ENCODE assay signal across 9 mouse cellular contexts in genomic region chr5:28520800-28521707, GRCm38 (mm10). TPM values are rescaled to one million over a fixed set of nuclear protein-coding genes. Genes with fewer than 3 reads are reported as not detected.
DNase-seq lines count a peak whose midpoint lies in the region; ATAC-seq lines count a peak whose summit lies in the region.
"Had no signal": no experiment of that assay in that cellular context is flagged by ENCODE, and none has a peak within 500 bp of the region (broad histone marks: within the 10 kb centered on the region; RNA-seq: fewer than 3 reads in every experiment).

No protein-coding gene starts in this region.

- no peak overlapping the region for H3K4me3 ChIP-seq in hindbrain, embryonic 15.5 days
- H3K4me3 ChIP-seq in hindbrain, embryonic 12.5 days = no peak overlapping the region

- peak; percentile 83 for ATAC-seq in hindbrain, embryonic 15.5 days (ENCODE audit: low FRiP score, low read depth)
- no peak for ATAC-seq in hindbrain, embryonic 12.5 days (ENCODE audit: low FRiP score)
- ATAC-seq in granulocyte monocyte progenitor cell, adult 5-6 weeks (replicated peaks; ENCODE audit: poor library complexity, severe bottlenecking) = no peak

- no peaks in the 10 kb centered on the region for H3K9me3 ChIP-seq in hindbrain, embryonic 15.5 days
- H3K9me3 ChIP-seq in hindbrain, embryonic 12.5 days (replicated peaks) = no peaks in the 10 kb centered on the region

- H3K36me3 ChIP-seq in hindbrain, embryonic 15.5 days = no peaks in the 10 kb centered on the region
- H3K36me3 ChIP-seq in hindbrain, embryonic 12.5 days = no peaks in the 10 kb centered on the region

- peak; percentile 66 for DNase-seq in cerebellum, adult 11 months
- peak; percentile 32 to 38 for DNase-seq in gastrocnemius, postnatal 36 days
- DNase-seq in kidney, postnatal 36 days = peak; percentile 39 to 65
- DNase-seq in lung, postnatal 10 days = peak; percentile 57
- no peak for DNase-seq in yolk sac, embryonic 10.5 days (ENCODE audit: low spot score)

- H3K27ac ChIP-seq in hindbrain, embryonic 15.5 days (replicated peaks) = peak overlapping the region; percentile 58
- no peak overlapping the region for H3K27ac ChIP-seq in hindbrain, embryonic 12.5 days

- H3K4me2 ChIP-seq in hindbrain, embryonic 15.5 days = no peak overlapping the region
- H3K4me2 ChIP-seq in hindbrain, embryonic 12.5 days (replicated peaks) = no peak overlapping the region

- 27% methylated on average over 9 of the region's 9 CpGs for WGBS in hindbrain, embryonic 15.5 days
- 48% methylated on average over 9 of the region's 9 CpGs for WGBS in hindbrain, embryonic 12.5 days

- H3K4me1 ChIP-seq in hindbrain, embryonic 15.5 days (replicated peaks) = peaks cover 10% of the 10 kb centered on the region
- peaks cover 4% of the 10 kb centered on the region; the same call in 1 of the 2 replicates for H3K4me1 ChIP-seq in hindbrain, embryonic 12.5 days

- no peak overlapping the region for H3K9ac ChIP-seq in hindbrain, embryonic 15.5 days
- no peak overlapping the region for H3K9ac ChIP-seq in hindbrain, embryonic 12.5 days

- intact Hi-C loops in gastrocnemius, postnatal 36 days (cut with DNase I) = no loop called here

- no peaks in the 10 kb centered on the region for H3K27me3 ChIP-seq in hindbrain, embryonic 15.5 days
- H3K27me3 ChIP-seq in hindbrain, embryonic 12.5 days = no peaks in the 10 kb centered on the region

RNA-seq across cellular contexts. Expression of gene Shh, which starts 54.0 kb away (rescaled TPM):
- polyA plus RNA-seq in hindbrain, embryonic 15.5 days (2015; fragmentation: Nextera tagmentation; extraction: Ambion mirVana) = 1.5 and 2.0 TPM in 2 replicates
- polyA plus RNA-seq in hindbrain, embryonic 12.5 days (2016; fragmentation: Nextera tagmentation; extraction: Ambion mirVana) = 4.7 and 5.6 TPM in 2 replicates
- total RNA-seq in gastrocnemius, postnatal 36 days (2021) = not detected
- not detected in 2 replicates for total RNA-seq in granulocyte monocyte progenitor cell, adult 5-6 weeks (2014; fragmentation: Nextera tagmentation)
- total RNA-seq in granulocyte monocyte progenitor cell, adult 5-6 weeks (2017) = not detected in 2 replicates
- total RNA-seq: CH12.LX had no signal
